In genomic region chr15:21114775-21115174, GRCm38 (mm10) we compare ENCODE assay signal across 7 mouse cellular contexts.
DNase-seq lines count a peak whose midpoint lies in the region; ATAC-seq and TF ChIP-seq lines count a peak whose summit lies in the region.
"Not testable (repeated sequence)": the region's sequence is repeated elsewhere in the genome, so short reads cannot be mapped to it uniquely, and the experiment has no call there.

No protein-coding gene starts in this region.

- DNase-seq in A20 (ENCODE audit: low read depth, low spot score) (peak; percentile 7), MEL-GATA-1-ER (ENCODE audit: extremely low read depth, low read depth) (peak; percentile 7)
- peak; percentile 12 for DNase-seq in c-Kit-negative CD71-positive TER-119-positive erythroid progenitor cells, embryonic 14.5 days (ENCODE audit: low read depth, low spot score)
- DNase-seq in fat pad, adult 2 months (ENCODE audit: extremely low read depth, low read depth, low spot score), result peak; percentile 1
- not testable (repeated sequence) for DNase-seq in hindbrain, embryonic 14.5 days (ENCODE audit: low spot score)
- DNase-seq in liver, embryonic 14.5 days (ENCODE audit: low read depth in 3 of 3, low spot score in 3 of 3), result peak in 2 of 3 experiments; percentile 1 to 14
- peak; percentile 39 for DNase-seq in naive thymus-derived CD4-positive, alpha-beta T cell, adult 2 months (ENCODE audit: low read depth)

- H3K9me3 ChIP-seq in hindbrain, embryonic 14.5 days (ENCODE audit: control insufficient read depth, low read length); liver, embryonic 14.5 days (ENCODE audit: control insufficient read depth, low read length): not testable (repeated sequence)

- TF ChIP-seq CTCF in liver, embryonic 14.5 days (IDR thresholded peaks at IDR 0.05; ENCODE audit: low read depth), result not testable (repeated sequence)

- H3K27ac ChIP-seq in hindbrain, embryonic 14.5 days; liver, embryonic 14.5 days: not testable (repeated sequence)

- H3K4me2 ChIP-seq in hindbrain, embryonic 14.5 days (replicated peaks); liver, embryonic 14.5 days (ENCODE audit: low read depth): not testable (repeated sequence)

- H3K9ac ChIP-seq in hindbrain, embryonic 14.5 days; liver, embryonic 14.5 days (replicated peaks): not testable (repeated sequence)

- H3K36me3 ChIP-seq in hindbrain, embryonic 14.5 days (replicated peaks; ENCODE audit: control insufficient read depth, insufficient read depth); liver, embryonic 14.5 days (replicated peaks; ENCODE audit: control insufficient read depth, insufficient read depth, low read depth): not testable (repeated sequence)

- not testable (repeated sequence) for H3K4me3 ChIP-seq in hindbrain, embryonic 14.5 days (replicated peaks; ENCODE audit: low read length); liver, embryonic 14.5 days (ENCODE audit: insufficient read depth in 1 of 2, low read depth in 2 of 2, low read length in 2 of 2)

- WGBS in hindbrain, embryonic 14.5 days, result no CpG with 5 or more reads among the region's 2 CpGs
- WGBS in liver, embryonic 14.5 days (ENCODE audit: insufficient replicate concordance), result no CpG with 5 or more reads among the region's 2 CpGs

- peak; percentile 55; the same call in 1 of the 2 replicates for ATAC-seq in hindbrain, embryonic 14.5 days (ENCODE audit: low FRiP score)
- ATAC-seq in liver, embryonic 14.5 days (ENCODE audit: insufficient read depth), result not testable (repeated sequence)

- not testable (repeated sequence) for H3K27me3 ChIP-seq in hindbrain, embryonic 14.5 days (ENCODE audit: control insufficient read depth, insufficient read depth, low read length); liver, embryonic 14.5 days (ENCODE audit: control insufficient read depth, insufficient read depth, low read length)

- not testable (repeated sequence) for H3K4me1 ChIP-seq in hindbrain, embryonic 14.5 days (replicated peaks; ENCODE audit: control insufficient read depth, insufficient read depth, low read length); liver, embryonic 14.5 days (replicated peaks; ENCODE audit: control insufficient read depth in 2 of 2, insufficient read depth in 2 of 2, low read length in 1 of 2)

- not testable (repeated sequence) for TF ChIP-seq EP300 in liver, embryonic 14.5 days (IDR thresholded peaks at IDR 0.05; ENCODE audit: low read depth)
